Mouse (Mus musculus): ENCODE results near the gene Lsm14a.
A peak's percentile ranks its signal among the peaks of the same experiment; 100 is the strongest.
"Not testable (repeated sequence)": the region's sequence is repeated elsewhere in the genome, so short reads cannot be mapped to it uniquely, and the experiment has no call there.

The Lsm14a gene

GRCm38 (mm10) chr7:34373906-34374305 lies 19.2 kb downstream of the Lsm14a start:
- no peak for DNase-seq (ENCODE audit: low read depth)

GRCm38 (mm10) chr7:34355629-34356028 lies 37.5 kb downstream of the Lsm14a start:
- peak; percentile 65 for DNase-seq (ENCODE audit: low read depth)

- peak; percentile 57 for DNase-seq (ENCODE audit: low read depth)
Observed at GRCm38 (mm10) chr7:34351997-34352396, 41.1 kb downstream of the Lsm14a start.

GRCm38 (mm10) chr7:34350166-34350565 lies 42.9 kb downstream of the Lsm14a start:
- no peak for DNase-seq (ENCODE audit: low read depth)

GRCm38 (mm10) chr7:34348011-34348410 lies 45.1 kb downstream of the Lsm14a start:
- peak; percentile 55 for DNase-seq (ENCODE audit: low read depth)

- no peak for DNase-seq (ENCODE audit: low read depth)
Observed at GRCm38 (mm10) chr7:34347041-34347440, 46.1 kb downstream of the Lsm14a start.

- DNase-seq (ENCODE audit: low read depth) = peak; percentile 70
Observed at GRCm38 (mm10) chr7:34346505-34346904, 46.6 kb downstream of the Lsm14a start.

- peak; percentile 69 for DNase-seq (ENCODE audit: low read depth)
Observed at GRCm38 (mm10) chr7:34342040-34342793, 50.9 kb downstream of the Lsm14a start.

GRCm38 (mm10) chr7:34340841-34341240 lies 52.3 kb downstream of the Lsm14a start:
- DNase-seq (ENCODE audit: low read depth) = peak; percentile 39

- DNase-seq (ENCODE audit: low read depth) = peak; percentile 95
Observed at GRCm38 (mm10) chr7:34339164-34339489, 54.0 kb downstream of the Lsm14a start.

GRCm38 (mm10) chr7:34338445-34339163 lies 54.5 kb downstream of the Lsm14a start:
- peak; percentile 59 for DNase-seq (ENCODE audit: low read depth)

- no peak for DNase-seq (ENCODE audit: low read depth)
Observed at GRCm38 (mm10) chr7:34337268-34337667, 55.8 kb downstream of the Lsm14a start.

- not testable (repeated sequence) for DNase-seq (ENCODE audit: low read depth)
Observed at GRCm38 (mm10) chr7:34336545-34336944, 56.6 kb downstream of the Lsm14a start.

GRCm38 (mm10) chr7:34327493-34327892 lies 65.6 kb downstream of the Lsm14a start:
- peak; percentile 79 for DNase-seq (ENCODE audit: low read depth)

- no peak for DNase-seq (ENCODE audit: low read depth)
Observed at GRCm38 (mm10) chr7:34324857-34325256, 68.3 kb downstream of the Lsm14a start.

- DNase-seq (ENCODE audit: low read depth) = no peak
Observed at GRCm38 (mm10) chr7:34324005-34324404, 69.1 kb downstream of the Lsm14a start.

- DNase-seq (ENCODE audit: low read depth) = no peak
Observed at GRCm38 (mm10) chr7:34323351-34323750, 69.8 kb downstream of the Lsm14a start.

- DNase-seq (ENCODE audit: low read depth) = peak; percentile 46
Observed at GRCm38 (mm10) chr7:34321958-34322357, 71.2 kb downstream of the Lsm14a start.

GRCm38 (mm10) chr7:34321119-34321518 lies 72.0 kb downstream of the Lsm14a start:
- no peak for DNase-seq (ENCODE audit: low read depth)

- DNase-seq (ENCODE audit: low read depth) = peak; percentile 65
Observed at GRCm38 (mm10) chr7:34319957-34320356, 73.2 kb downstream of the Lsm14a start.

GRCm38 (mm10) chr7:34319123-34319522 lies 74.0 kb downstream of the Lsm14a start:
- no peak for DNase-seq (ENCODE audit: low read depth)

- DNase-seq (ENCODE audit: low read depth) = no peak
Observed at GRCm38 (mm10) chr7:34317901-34318476, 75.1 kb downstream of the Lsm14a start.

GRCm38 (mm10) chr7:34313443-34313875 lies 79.7 kb downstream of the Lsm14a start, which contains the start of gene 4931406P16Rik:
4931406P16Rik (minus strand) TSS chr7:34313551.
- peak; percentile 71 for DNase-seq (ENCODE audit: low read depth)

All from 416B (cell line).